Mouse (Mus musculus): ENCODE results near the gene Bmp10.

Gene Bmp10

DNA sequence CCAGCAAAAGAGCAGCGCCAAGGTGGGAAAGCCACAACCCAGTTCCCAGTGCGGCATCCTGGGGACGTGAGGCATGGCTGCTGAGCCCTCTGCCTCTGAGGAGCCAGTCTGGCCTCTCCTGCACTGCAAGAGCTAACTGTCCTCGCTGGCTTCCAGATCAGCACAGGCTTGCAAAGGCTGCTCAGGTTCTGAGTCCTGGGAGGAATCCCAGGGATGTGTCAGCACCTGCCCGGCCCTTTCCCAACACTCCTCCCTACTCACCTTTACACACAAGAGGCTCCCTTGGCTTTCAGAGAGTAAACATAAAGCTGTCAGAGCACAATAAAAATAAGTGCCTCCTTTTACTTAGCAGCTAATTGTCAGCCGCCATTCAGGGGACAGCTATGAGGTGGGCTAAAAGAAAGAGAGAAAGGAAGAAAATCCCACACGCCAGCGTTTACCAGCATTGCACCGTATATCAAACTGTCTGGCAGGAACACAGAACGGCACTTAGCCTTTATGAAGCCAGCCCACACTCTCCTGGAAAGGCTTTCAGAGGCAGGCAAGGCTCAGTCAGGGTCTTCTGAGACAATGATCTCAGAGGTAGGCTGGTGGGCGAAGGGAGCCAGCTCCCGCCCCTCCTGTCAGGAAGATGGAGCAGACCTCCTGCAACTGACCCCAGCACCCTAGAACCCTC lies 54.6 kb downstream of the Bmp10 start:
- peaks cover 5% of the 10 kb centered on the region; the same call in 1 of the 2 replicates for H3K4me1 ChIP-seq (replicated peaks; ENCODE audit: low read depth, low read length)
- peak overlapping the region; percentile 1; the same call in 1 of the 2 replicates for H3K4me3 ChIP-seq (replicated peaks; ENCODE audit: low read length)
- TF ChIP-seq NANOG (IDR thresholded peaks at IDR 0.05; ENCODE audit: borderline replicate concordance, low read length) = no peak
- no peak for TF ChIP-seq POU5F1 (IDR thresholded peaks at IDR 0.05; ENCODE audit: borderline replicate concordance, low read length)
- TF ChIP-seq CTCF (conservative IDR thresholded peaks at IDR 0.05; ENCODE audit: low read length) = no peak
- H3K36me3 ChIP-seq (ENCODE audit: insufficient read depth, low read length) = no peaks in the 10 kb centered on the region
- H3K9me3 ChIP-seq (ENCODE audit: low read length) = peaks cover 10% of the 10 kb centered on the region
- peaks cover 4% of the 10 kb centered on the region; the same call in 1 of the 2 replicates for H3K27me3 ChIP-seq (ENCODE audit: insufficient read depth, low read length)

DNA sequence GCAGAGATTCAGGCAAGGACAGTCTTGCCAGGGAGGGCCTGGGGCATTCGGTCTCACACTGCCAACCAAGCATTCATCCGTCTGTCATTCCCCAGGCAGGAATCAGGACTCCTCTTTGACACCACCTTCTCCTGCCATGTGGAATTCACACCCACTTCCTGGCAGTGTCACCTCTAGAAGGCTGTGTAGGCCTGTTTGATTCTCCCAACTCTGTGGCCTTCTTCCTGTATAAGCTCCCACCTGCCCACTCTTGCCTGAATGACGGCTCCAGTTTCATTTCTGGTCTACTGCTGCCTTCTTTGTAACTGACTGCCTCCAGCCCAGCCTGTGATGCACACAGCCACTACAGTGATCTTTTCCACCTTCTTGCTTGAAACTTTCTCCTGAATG lies 55.1 kb downstream of the Bmp10 start:
- TF ChIP-seq NANOG (IDR thresholded peaks at IDR 0.05; ENCODE audit: borderline replicate concordance, low read length) = no peak
- TF ChIP-seq POU5F1 (IDR thresholded peaks at IDR 0.05; ENCODE audit: borderline replicate concordance, low read length) = no peak
- TF ChIP-seq CTCF (conservative IDR thresholded peaks at IDR 0.05; ENCODE audit: low read length) = no peak
- Histone ChIP-seq H3K4me1 (replicated peaks; ENCODE audit: low read depth, low read length) (peaks cover 5% of the 10 kb centered on the region; the same call in 1 of the 2 replicates), H3K9me3 (ENCODE audit: low read length) (peaks cover 10% of the 10 kb centered on the region), H3K27me3 (ENCODE audit: insufficient read depth, low read length) (peaks cover 4% of the 10 kb centered on the region; the same call in 1 of the 2 replicates), H3K36me3 (ENCODE audit: insufficient read depth, low read length) (no peaks in the 10 kb centered on the region), H3K4me3 (replicated peaks; ENCODE audit: low read length) (0 out of 2 replicates have a peak overlapping the region, but pooled peaks have one; percentile 1)

DNA sequence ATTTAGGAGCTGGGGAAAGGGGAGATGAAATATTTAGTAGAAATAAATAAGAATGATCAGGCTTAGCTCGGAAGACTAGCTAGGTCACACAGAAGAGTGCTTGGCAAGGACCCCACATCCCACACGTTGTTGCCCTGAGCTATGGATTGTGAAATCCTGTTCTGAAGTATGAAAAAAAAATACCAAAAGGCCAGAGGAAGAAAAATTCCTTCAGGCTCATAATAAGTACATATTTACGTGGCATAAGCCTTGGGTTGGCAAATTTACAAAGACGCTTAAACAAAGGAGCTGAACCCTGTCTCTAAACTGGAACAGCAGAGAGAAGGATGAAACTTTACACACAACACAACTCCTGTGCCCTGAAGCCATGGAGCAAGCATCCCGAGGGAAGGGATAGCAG lies 56.0 kb downstream of the Bmp10 start:
- Histone ChIP-seq H3K27me3 (ENCODE audit: insufficient read depth, low read length) (peaks cover 9% of the 10 kb centered on the region; the same call in 1 of the 2 replicates), H3K4me3 (replicated peaks; ENCODE audit: low read length) (no peak overlapping the region), H3K4me1 (replicated peaks; ENCODE audit: low read depth, low read length) (peaks cover 5% of the 10 kb centered on the region; the same call in 1 of the 2 replicates), H3K36me3 (ENCODE audit: insufficient read depth, low read length) (no peaks in the 10 kb centered on the region), H3K9me3 (ENCODE audit: low read length) (peaks cover 10% of the 10 kb centered on the region)
- TF ChIP-seq POU5F1 (IDR thresholded peaks at IDR 0.05; ENCODE audit: borderline replicate concordance, low read length) = no peak
- no peak for TF ChIP-seq CTCF (conservative IDR thresholded peaks at IDR 0.05; ENCODE audit: low read length)
- TF ChIP-seq NANOG (IDR thresholded peaks at IDR 0.05; ENCODE audit: borderline replicate concordance, low read length) = no peak
